Mouse (Mus musculus) megakaryocyte, embryonic 14.5 days (primary cell): ENCODE data around the gene Gja10. TPM values are rescaled to one million over a fixed set of nuclear protein-coding genes. Genes with fewer than 3 reads are reported as not detected.

ENCODE experiments used
- H3K27me3 ChIP-seq: replicated peaks from 2 replicates; pipeline ENCODE3; 2012; ENCODE audit warnings: inconsistent platforms
- H3K36me3 ChIP-seq: replicated peaks from 2 replicates; pipeline ENCODE3; 2012; ENCODE audit warnings: low read length, inconsistent platforms, mixed read lengths
- H3K4me1 ChIP-seq: 2 replicates; pipeline ENCODE4 v1.6.1; 2012; ENCODE audit warnings: inconsistent platforms
- H3K4me3 ChIP-seq: replicated peaks from 2 replicates; pipeline ENCODE3; 2012; ENCODE audit warnings: moderate library complexity, mild to moderate bottlenecking, inconsistent platforms
- H3K9me3 ChIP-seq: 2 replicates; pipeline ENCODE4 v1.6.1; 2012; ENCODE audit warnings: inconsistent platforms
- FLI1 ChIP-seq: IDR thresholded peaks from 2 replicates; pipeline ENCODE4 v1.6.1; 2012; ENCODE audit warnings: low read length, inconsistent platforms, mixed read lengths
- GATA1 ChIP-seq: IDR thresholded peaks from 3 replicates; pipeline ENCODE4 v1.6.1; 2012; ENCODE audit warnings: mixed read lengths, low read length, inconsistent platforms, borderline replicate concordance
- polyA plus RNA-seq: library from polyadenylated mRNA; stranded (reverse); fragments of >175 nt; gene quantifications from 2 replicates; pipeline ENCODE4 v1.2.3, GENCODE M21; 2012; ENCODE audit warnings: low replicate concordance; ENCODE audit not compliant: insufficient read depth

Gene Gja10
- polyA plus RNA-seq, 1 experiment = not detected

DNA sequence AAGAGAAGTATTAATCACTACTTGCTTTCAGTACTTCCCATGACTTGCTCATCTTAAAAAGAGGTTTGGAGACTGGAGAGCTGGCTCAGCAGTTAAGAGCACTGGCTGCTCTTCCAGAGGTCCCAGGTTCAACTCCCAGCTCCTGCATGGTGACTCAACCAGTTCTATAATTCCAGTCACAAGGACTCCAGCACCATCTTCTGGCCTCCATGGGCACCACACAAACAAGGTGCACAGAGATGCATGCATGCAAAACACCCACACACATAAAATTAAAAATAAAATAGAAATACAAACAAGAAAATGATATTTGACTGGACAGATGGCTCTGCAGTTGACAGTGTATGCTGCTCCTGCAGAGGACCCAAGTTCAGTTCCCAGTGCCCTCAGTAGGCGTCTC, 28.0 kb downstream of the Gja10 start:
- Histone ChIP-seq H3K9me3 (no peaks in the 10 kb centered on the region), H3K4me1 (peaks cover 16% of the 10 kb centered on the region), H3K4me3 (no peak overlapping the region), H3K36me3 (no peaks in the 10 kb centered on the region), H3K27me3 (peaks cover 15% of the 10 kb centered on the region)
- TF ChIP-seq FLI1 = no peak
- no peak for TF ChIP-seq GATA1

GRCm38 (mm10) chr4:32573586-32573985, 29.0 kb downstream of the Gja10 start:
- Histone ChIP-seq H3K4me1 (peaks cover 18% of the 10 kb centered on the region), H3K4me3 (no peak overlapping the region), H3K36me3 (no peaks in the 10 kb centered on the region)

DNA sequence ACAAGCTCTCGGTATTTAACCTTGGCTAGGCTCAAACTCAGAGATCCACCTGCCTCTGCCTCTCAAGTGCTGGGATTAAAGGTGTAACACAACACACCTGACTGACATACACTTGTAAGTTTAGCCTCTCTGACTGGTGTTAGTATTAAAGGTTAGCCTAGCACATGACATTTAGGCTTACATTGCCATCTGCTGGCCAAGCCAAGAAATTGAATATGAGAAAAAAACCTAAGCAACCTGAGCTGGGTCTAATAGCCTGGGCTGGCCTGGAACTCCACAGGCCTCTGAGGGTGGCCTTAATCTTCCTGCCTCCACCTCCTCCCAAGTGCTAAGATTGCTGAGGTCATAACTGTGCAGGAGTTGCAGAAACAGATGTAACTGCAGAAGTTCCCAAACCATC, 30.4 kb downstream of the Gja10 start:
- Histone ChIP-seq H3K4me3 (no peak overlapping the region), H3K27me3 (peaks cover 19% of the 10 kb centered on the region), H3K4me1 (peaks cover 18% of the 10 kb centered on the region), H3K36me3 (no peaks in the 10 kb centered on the region), H3K9me3 (no peaks in the 10 kb centered on the region)
- TF ChIP-seq GATA1 = no peak
- TF ChIP-seq FLI1 = no peak

More at GRCm38 (mm10) chr4:32573586-32573985, 29.0 kb downstream of the Gja10 start:
- TF ChIP-seq GATA1 (no peak), FLI1 (no peak)
- H3K27me3 ChIP-seq = peaks cover 19% of the 10 kb centered on the region
- H3K9me3 ChIP-seq = no peaks in the 10 kb centered on the region

- Histone ChIP-seq H3K27me3 (peaks cover 20% of the 10 kb centered on the region), H3K4me3 (no peak overlapping the region), H3K36me3 (no peaks in the 10 kb centered on the region), H3K4me1 (peaks cover 18% of the 10 kb centered on the region), H3K9me3 (0 out of 2 replicates have a peak, but pooled peaks cover 2% of the 10 kb centered on the region)
- TF ChIP-seq GATA1 (no peak), FLI1 (no peak)
Observed at GRCm38 (mm10) chr4:32571441-32571840, 31.1 kb downstream of the Gja10 start.

DNA sequence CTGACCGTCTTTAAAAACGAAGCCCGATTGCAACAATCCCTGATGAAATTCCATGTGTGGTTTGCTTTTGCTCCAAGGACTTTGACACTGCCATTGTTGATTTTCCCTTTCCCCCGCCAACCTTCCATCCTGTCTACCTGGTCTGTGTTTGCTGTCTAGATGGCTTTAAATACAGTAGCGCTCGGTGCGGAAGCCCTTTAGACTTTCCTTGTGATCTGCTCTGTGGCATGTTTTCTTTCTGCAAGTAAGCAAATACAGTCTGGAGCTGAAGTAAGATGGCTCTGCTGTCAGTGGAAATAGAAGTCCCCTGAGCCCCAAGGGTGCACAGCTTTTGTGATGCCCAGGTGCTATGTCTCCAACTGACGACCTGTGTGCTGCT, 31.6 kb downstream of the Gja10 start:
- Histone ChIP-seq H3K4me3 (no peak overlapping the region), H3K36me3 (no peaks in the 10 kb centered on the region), H3K27me3 (peaks cover 20% of the 10 kb centered on the region), H3K4me1 (peaks cover 18% of the 10 kb centered on the region), H3K9me3 (0 out of 2 replicates have a peak, but pooled peaks cover 2% of the 10 kb centered on the region)
- no peak for TF ChIP-seq FLI1
- no peak for TF ChIP-seq GATA1

- H3K36me3 ChIP-seq = no peaks in the 10 kb centered on the region
- H3K9me3 ChIP-seq = 0 out of 2 replicates have a peak, but pooled peaks cover 2% of the 10 kb centered on the region
- no peak overlapping the region for H3K4me3 ChIP-seq
- no peak for TF ChIP-seq FLI1
- no peak for TF ChIP-seq GATA1
- H3K27me3 ChIP-seq = peaks cover 20% of the 10 kb centered on the region
- H3K4me1 ChIP-seq = peaks cover 17% of the 10 kb centered on the region
Observed at GRCm38 (mm10) chr4:32569995-32570938, 32.3 kb downstream of the Gja10 start.

GRCm38 (mm10) chr4:32569054-32569453, 33.5 kb downstream of the Gja10 start:
- Histone ChIP-seq H3K36me3 (no peaks in the 10 kb centered on the region), H3K9me3 (0 out of 2 replicates have a peak, but pooled peaks cover 2% of the 10 kb centered on the region), H3K4me3 (no peak overlapping the region), H3K4me1 (peaks cover 18% of the 10 kb centered on the region), H3K27me3 (peaks cover 26% of the 10 kb centered on the region)
- no peak for TF ChIP-seq GATA1
- TF ChIP-seq FLI1 = no peak

GRCm38 (mm10) chr4:32564918-32565317, 37.6 kb downstream of the Gja10 start:
- H3K4me1 ChIP-seq = peaks cover 31% of the 10 kb centered on the region
- TF ChIP-seq FLI1 (no peak), GATA1 (no peak)
- H3K4me3 ChIP-seq = peak overlapping the region; percentile 2
- H3K9me3 ChIP-seq = 0 out of 2 replicates have a peak, but pooled peaks cover 2% of the 10 kb centered on the region
- peaks cover 34% of the 10 kb centered on the region for H3K27me3 ChIP-seq
- no peaks in the 10 kb centered on the region for H3K36me3 ChIP-seq

DNA sequence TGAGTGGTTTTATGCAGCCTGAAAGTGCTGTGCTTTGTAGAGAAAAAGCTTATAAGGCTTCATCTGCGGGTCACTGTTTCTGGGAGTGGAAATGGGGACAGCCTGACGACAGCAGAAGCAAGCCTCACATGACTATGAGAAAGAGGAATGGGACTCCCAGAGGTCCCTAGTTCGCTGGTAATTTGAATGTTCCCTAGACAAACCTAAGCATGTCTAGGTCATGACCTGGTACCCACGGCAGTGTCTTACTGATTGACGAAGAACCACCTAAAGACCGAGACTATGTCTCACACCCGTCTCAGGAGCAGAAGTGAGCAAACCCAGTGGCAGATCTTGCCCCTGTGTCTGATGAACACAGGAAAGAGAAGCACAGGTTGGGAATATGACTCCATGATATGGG, 38.1 kb downstream of the Gja10 start:
- Histone ChIP-seq H3K4me1 (peaks cover 27% of the 10 kb centered on the region), H3K4me3 (no peak overlapping the region), H3K9me3 (0 out of 2 replicates have a peak, but pooled peaks cover 2% of the 10 kb centered on the region), H3K36me3 (no peaks in the 10 kb centered on the region), H3K27me3 (peaks cover 31% of the 10 kb centered on the region)
- TF ChIP-seq GATA1 (no peak), FLI1 (no peak)

DNA sequence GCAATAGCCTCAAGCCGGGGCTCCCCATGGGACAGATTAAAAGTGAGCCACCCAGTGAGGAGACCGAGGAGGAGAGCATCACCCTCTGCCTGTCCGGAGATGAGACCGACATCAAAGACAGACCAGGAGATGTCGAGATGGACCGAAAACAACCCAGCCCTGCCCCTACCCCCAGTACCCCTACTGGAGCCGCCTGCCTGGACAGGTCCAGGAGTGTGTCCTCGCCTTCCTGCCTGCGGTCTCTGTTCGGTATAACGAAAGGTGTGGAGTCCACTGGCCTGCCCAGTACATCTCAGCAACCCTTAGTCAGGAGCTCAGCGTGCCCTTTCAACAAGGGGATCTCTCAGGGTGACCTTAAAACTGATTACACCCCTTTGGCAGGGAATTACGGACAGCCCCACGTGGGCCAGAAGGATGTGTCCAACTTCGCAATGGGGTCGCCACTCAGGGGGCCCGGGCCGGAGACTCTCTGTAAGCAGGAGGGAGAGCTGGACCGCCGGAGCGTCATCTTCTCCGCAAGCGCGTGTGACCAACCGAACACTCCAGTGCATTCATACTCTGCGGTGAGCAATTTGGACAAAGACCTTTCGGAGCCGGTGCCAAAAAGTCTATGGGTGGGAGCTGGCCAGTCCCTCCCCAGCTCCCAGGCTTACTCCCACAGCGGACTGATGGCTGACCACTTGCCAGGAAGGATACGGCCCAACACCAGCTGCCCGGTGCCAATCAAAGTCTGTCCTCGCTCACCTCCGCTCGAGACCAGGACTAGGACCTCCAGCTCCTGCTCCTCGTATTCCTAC, 40.0 kb downstream of the Gja10 start:
- TF ChIP-seq FLI1 = no peak
- TF ChIP-seq GATA1 = no peak
- H3K9me3 ChIP-seq = 0 out of 2 replicates have a peak, but pooled peaks cover 2% of the 10 kb centered on the region
- peaks cover 27% of the 10 kb centered on the region for H3K27me3 ChIP-seq
- peaks cover 27% of the 10 kb centered on the region for H3K4me1 ChIP-seq
- no peaks in the 10 kb centered on the region for H3K36me3 ChIP-seq
- no peak overlapping the region for H3K4me3 ChIP-seq
